Mouse (Mus musculus) thymus, postnatal 14 days (tissue): ENCODE data around the gene Wasf2.
"Not testable (repeated sequence)": the region's sequence is repeated elsewhere in the genome, so short reads cannot be mapped to it uniquely, and the experiment has no call there.

Experiments used
- DNase-seq: peaks from one replicate; pipeline ENCODE4 v3.0.0; 2021

Gene Wasf2

GRCm38 (mm10) chr4:133129931-133130889 is at the start of gene Wasf2:
Wasf2 (plus strand) TSS chr4:133130505.
- DNase-seq, result peak; percentile 95

GRCm38 (mm10) chr4:133080862-133081261 is 49.4 kb upstream of the Wasf2 start:
- DNase-seq, result no peak

- no peak for DNase-seq
These were observed 48.0 kb upstream of the Wasf2 start for GRCm38 (mm10) chr4:133082216-133082773.

GRCm38 (mm10) chr4:133083991-133084861 is 46.1 kb upstream of the Wasf2 start:
- DNase-seq, result peak; percentile 60

GRCm38 (mm10) chr4:133085011-133085782 is 45.1 kb upstream of the Wasf2 start:
- peak; percentile 90 for DNase-seq

- DNase-seq, result peak; percentile 88
These were observed 44.4 kb upstream of the Wasf2 start for GRCm38 (mm10) chr4:133085783-133086342.

- peak; percentile 57 for DNase-seq
These were observed 43.1 kb upstream of the Wasf2 start for GRCm38 (mm10) chr4:133087177-133087714.

- peak; percentile 83 for DNase-seq
These were observed 42.5 kb upstream of the Wasf2 start for GRCm38 (mm10) chr4:133087835-133088234.

GRCm38 (mm10) chr4:133089319-133089718 is 41.0 kb upstream of the Wasf2 start:
- DNase-seq, result peak; percentile 8

GRCm38 (mm10) chr4:133089802-133090201 is 40.5 kb upstream of the Wasf2 start:
- DNase-seq, result no peak

- no peak for DNase-seq
These were observed 40.0 kb upstream of the Wasf2 start for GRCm38 (mm10) chr4:133090276-133090719.

GRCm38 (mm10) chr4:133090720-133091458 is 39.4 kb upstream of the Wasf2 start:
- peak; percentile 69 for DNase-seq

- DNase-seq, result no peak
These were observed 38.9 kb upstream of the Wasf2 start for GRCm38 (mm10) chr4:133091459-133091785.

- peak; percentile 82 for DNase-seq
These were observed 37.8 kb upstream of the Wasf2 start for GRCm38 (mm10) chr4:133092453-133092901.

- DNase-seq, result no peak
These were observed 37.2 kb upstream of the Wasf2 start for GRCm38 (mm10) chr4:133093056-133093455.

GRCm38 (mm10) chr4:133093481-133094033 is 36.7 kb upstream of the Wasf2 start:
- peak; percentile 30 for DNase-seq

- no peak for DNase-seq
These were observed 36.0 kb upstream of the Wasf2 start for GRCm38 (mm10) chr4:133094255-133094654.

GRCm38 (mm10) chr4:133094936-133095733 is 35.2 kb upstream of the Wasf2 start:
- peak; percentile 88 for DNase-seq

GRCm38 (mm10) chr4:133095734-133096065 is 34.6 kb upstream of the Wasf2 start:
- not testable (repeated sequence) for DNase-seq

GRCm38 (mm10) chr4:133096671-133097070 is 33.6 kb upstream of the Wasf2 start:
- DNase-seq, result not testable (repeated sequence)
